Mouse (Mus musculus): ENCODE data around the gene Oxa1l. TPM values are rescaled to one million over a fixed set of nuclear protein-coding genes. Genes with fewer than 3 reads are reported as not detected.
"Not testable (repeated sequence)": the region's sequence is repeated elsewhere in the genome, so short reads cannot be mapped to it uniquely, and the experiment has no call there.

Oxa1l gene
- polyA plus RNA-seq, 1 experiment from 2014 or later: 51.5 TPM

DNA sequence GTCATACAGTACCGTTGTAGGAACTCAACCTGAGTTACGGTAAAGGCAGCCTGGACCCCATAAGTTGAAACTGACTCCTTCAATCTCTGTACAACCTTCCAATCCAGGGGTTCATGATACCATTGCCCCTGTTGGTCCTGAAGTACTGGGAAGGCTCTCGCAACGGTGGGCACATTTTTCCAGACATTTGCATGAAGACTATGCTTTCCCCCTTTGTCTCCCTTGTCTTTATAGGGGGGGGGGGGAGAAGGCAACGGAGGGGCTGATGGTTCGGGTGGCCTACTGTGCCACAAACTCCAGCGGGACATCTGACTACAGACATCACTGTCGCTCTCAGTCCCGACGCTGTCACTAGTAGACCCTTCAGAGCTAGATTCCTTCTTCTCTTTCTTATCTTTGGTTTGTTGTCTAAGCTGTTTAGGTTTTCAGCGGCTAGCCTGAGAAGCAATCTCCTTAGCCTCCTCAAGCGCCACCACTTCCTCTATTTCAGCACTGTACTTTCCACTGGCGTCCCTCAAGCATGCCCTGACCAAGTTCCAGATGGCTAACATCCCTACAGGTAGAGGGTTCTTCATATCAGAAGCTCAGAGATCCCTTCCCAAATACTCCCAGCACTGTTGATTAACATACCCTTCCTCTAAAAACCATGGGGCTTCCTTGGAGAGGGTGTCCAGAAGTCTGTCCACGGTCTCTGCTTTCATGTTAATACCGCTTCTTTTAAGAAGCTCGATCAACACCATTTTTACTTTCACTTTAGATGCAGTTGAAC lies 9.7 kb upstream of the Oxa1l start:
- H3K27ac ChIP-seq (replicated peaks); H3K36me3 ChIP-seq (replicated peaks); DNase-seq (ENCODE audit: low spot score); H3K9me3 ChIP-seq; H3K27me3 ChIP-seq (replicated peaks; ENCODE audit: low read depth, poor library complexity, severe bottlenecking); H3K4me3 ChIP-seq; H3K4me1 ChIP-seq: not testable (repeated sequence)
- 91% methylated on average over 16 of the region's 16 CpGs for WGBS

DNA sequence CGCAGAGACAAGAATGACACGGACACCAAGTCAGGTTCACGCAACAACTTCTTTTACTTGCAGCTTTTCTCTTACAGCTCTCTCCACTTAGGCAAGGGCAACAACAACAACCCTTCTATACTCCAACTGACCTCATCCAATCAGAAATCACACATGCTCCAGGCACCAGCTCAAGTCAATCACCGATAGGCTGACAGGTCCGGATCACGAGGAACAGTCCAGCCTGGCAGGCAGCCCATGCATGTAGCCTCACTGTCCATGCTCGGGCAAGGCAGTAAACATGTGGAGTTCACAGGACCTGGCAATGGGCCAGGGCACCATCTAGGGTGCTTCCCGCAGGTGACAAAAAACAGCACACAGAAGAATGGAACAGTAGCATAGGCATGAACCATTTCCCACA lies 8.3 kb upstream of the Oxa1l start:
- WGBS: 91% methylated on average over 8 of the region's 8 CpGs

DNA sequence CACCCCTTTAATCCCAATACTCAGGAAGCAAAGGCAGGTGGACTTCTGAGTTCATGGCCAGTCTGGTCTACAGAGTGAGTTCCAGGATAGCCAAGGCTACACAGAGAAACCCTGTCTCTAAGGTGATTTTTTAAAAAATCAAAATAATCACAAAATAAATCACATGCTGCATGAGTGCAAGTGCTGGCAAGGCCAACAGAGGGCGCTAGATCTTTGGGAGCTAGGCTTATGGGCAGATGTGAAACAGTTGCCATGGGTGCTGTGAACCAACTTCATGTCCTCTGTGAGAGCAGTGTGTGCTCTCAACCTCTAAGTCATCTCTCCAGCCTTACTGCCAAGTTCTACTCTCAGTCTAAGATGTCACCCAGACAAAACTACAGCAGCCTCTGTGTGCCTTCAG lies 6.2 kb upstream of the Oxa1l start:
- no peak overlapping the region for H3K27ac ChIP-seq (replicated peaks)
- no peaks in the 10 kb centered on the region for H3K27me3 ChIP-seq (replicated peaks; ENCODE audit: low read depth, poor library complexity, severe bottlenecking)
- H3K4me3 ChIP-seq: no peak overlapping the region
- 36% methylated on average over 1 of the region's 1 CpGs for WGBS
- DNase-seq (ENCODE audit: low spot score): no peak
- no peaks in the 10 kb centered on the region for H3K4me1 ChIP-seq
- H3K9me3 ChIP-seq: peaks cover 5% of the 10 kb centered on the region
- no peaks in the 10 kb centered on the region for H3K36me3 ChIP-seq (replicated peaks)

More for the DNA sequence above, 8.3 kb upstream of the Oxa1l start:
- H3K4me1 ChIP-seq: no peaks in the 10 kb centered on the region
- H3K4me3 ChIP-seq: no peak overlapping the region
- H3K27me3 ChIP-seq (replicated peaks; ENCODE audit: low read depth, poor library complexity, severe bottlenecking): no peaks in the 10 kb centered on the region
- no peak for DNase-seq (ENCODE audit: low spot score)
- H3K36me3 ChIP-seq (replicated peaks): no peaks in the 10 kb centered on the region
- H3K9me3 ChIP-seq: peaks cover 7% of the 10 kb centered on the region
- H3K27ac ChIP-seq (replicated peaks): no peak overlapping the region

DNA sequence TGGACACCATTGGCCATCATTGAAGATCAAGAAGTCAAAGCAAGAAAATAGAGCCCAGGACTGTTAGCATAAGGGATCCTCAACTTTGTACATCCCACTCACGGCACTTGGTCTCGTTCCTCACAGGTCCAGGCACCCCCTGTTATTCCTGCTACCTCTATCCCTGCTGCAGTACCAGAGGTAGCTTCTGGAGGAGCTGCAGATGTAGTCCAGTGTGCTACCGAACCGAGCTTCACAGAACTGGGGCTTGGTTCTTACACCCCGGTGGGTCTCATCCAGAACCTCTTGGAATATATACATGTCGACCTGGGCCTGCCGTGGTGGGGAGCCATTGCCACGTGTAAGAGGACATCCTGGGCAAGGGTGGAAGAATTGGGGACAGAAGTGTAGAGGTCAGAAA lies 2.5 kb downstream of the Oxa1l start:
- WGBS: 93% methylated on average over 8 of the region's 8 CpGs
- DNase-seq (ENCODE audit: low spot score): no peak
- Histone ChIP-seq H3K36me3 (replicated peaks) (peaks cover 57% of the 10 kb centered on the region), H3K9me3 (no peaks in the 10 kb centered on the region), H3K27me3 (replicated peaks; ENCODE audit: low read depth, poor library complexity, severe bottlenecking) (no peaks in the 10 kb centered on the region), H3K4me1 (peaks cover 9% of the 10 kb centered on the region), H3K27ac (replicated peaks) (no peak overlapping the region), H3K4me3 (no peak overlapping the region)

DNA sequence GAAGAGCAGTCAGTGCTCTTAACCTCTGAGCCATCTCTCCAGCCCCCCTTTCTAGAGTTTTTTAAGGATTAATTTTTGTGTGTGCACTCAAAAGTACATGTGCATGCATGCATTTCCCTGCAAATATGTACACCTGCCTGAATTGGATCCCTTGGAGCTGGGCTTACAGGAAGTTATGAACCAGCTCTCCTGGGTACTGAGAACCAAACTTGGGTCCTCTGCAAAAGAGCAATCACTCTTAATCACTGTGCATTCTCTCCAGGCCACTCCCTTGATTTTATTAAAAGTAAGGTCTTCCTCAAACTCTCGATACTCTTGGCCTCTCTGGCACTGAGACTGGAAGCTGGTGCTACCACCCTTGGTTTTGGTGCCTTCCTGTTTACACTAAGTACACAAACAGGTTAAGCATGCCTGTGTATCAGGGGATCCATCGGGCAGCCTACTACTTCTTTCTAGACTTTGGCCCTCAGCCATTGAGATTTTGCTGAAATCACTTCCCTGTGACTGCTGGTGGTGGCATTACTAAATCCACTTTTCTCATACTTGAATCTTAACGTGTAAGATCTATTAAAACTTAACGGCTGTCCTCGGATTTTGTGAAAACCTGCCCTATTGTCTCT lies 4.5 kb downstream of the Oxa1l start:
- no peak for DNase-seq (ENCODE audit: low spot score)
- 93% methylated on average over 5 of the region's 5 CpGs for WGBS
- Histone ChIP-seq H3K27me3 (replicated peaks; ENCODE audit: low read depth, poor library complexity, severe bottlenecking) (no peaks in the 10 kb centered on the region), H3K4me1 (peaks cover 9% of the 10 kb centered on the region), H3K4me3 (no peak overlapping the region), H3K36me3 (replicated peaks) (peaks cover 77% of the 10 kb centered on the region), H3K27ac (replicated peaks) (no peak overlapping the region), H3K9me3 (no peaks in the 10 kb centered on the region)

DNA sequence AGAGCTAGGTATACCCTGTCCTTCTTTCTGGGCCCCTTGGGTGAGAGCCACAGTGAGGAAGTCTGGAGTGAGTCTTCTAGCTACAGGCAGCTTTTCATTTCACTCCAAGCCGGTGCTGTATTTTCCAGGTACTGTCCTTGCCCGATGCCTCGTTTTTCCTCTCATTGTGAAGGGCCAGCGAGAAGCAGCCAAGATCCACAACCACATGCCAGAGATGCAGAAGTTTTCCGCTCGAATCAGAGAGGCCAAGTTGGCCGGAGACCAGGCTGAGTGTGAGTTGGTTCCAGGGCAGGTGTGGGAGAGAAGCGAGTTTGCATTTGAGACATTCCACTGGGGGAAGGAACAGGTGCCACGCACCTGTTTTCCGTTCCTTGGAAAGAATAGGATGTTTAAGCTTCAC lies 5.9 kb downstream of the Oxa1l start:
- WGBS: 94% methylated on average over 10 of the region's 10 CpGs
- Histone ChIP-seq H3K27ac (replicated peaks) (no peak overlapping the region), H3K9me3 (peaks cover 4% of the 10 kb centered on the region; the same call in 1 of the 2 replicates), H3K36me3 (replicated peaks) (peaks cover 89% of the 10 kb centered on the region), H3K27me3 (replicated peaks; ENCODE audit: low read depth, poor library complexity, severe bottlenecking) (no peaks in the 10 kb centered on the region), H3K4me3 (no peak overlapping the region), H3K4me1 (peaks cover 7% of the 10 kb centered on the region)
- DNase-seq (ENCODE audit: low spot score): no peak

DNA sequence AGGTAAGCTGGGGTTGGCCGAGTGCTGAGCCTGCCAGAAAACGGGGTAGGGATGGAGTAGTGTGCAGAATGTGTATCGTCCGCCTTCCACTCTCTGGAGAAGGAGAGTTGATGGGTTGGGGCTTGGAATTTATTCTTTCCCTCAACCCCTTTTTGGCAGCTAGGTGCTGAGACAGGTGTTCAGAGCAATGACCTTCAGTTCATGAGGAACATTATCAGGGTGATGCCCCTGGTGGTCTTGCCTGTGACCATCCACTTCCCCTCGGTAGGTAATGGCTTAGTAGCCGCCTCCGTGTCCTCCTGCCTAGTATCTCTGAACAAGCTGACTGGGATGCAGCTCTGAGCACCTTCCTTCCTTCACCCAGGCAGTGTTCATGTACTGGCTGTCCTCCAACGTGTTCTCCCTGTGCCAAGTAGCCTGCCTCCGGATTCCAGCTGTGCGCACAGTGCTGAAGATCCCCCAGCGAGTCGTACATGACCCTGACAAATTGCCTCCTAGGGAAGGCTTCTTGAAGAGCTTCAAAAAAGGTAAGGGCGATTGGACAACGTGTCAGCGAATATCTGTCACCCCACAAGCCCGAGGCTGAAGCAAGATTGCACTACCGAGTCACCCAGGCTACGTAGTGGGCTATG lies 6.9 kb downstream of the Oxa1l start:
- peaks cover 91% of the 10 kb centered on the region for H3K36me3 ChIP-seq (replicated peaks)
- H3K9me3 ChIP-seq: peaks cover 4% of the 10 kb centered on the region; the same call in 1 of the 2 replicates
- H3K27ac ChIP-seq (replicated peaks): no peak overlapping the region
- no peak for DNase-seq (ENCODE audit: low spot score)
- no peak overlapping the region for H3K4me3 ChIP-seq
- H3K27me3 ChIP-seq (replicated peaks; ENCODE audit: low read depth, poor library complexity, severe bottlenecking): no peaks in the 10 kb centered on the region
- 94% methylated on average over 18 of the region's 18 CpGs for WGBS
- no peaks in the 10 kb centered on the region; the same call in 1 of the 2 replicates for H3K4me1 ChIP-seq

DNA sequence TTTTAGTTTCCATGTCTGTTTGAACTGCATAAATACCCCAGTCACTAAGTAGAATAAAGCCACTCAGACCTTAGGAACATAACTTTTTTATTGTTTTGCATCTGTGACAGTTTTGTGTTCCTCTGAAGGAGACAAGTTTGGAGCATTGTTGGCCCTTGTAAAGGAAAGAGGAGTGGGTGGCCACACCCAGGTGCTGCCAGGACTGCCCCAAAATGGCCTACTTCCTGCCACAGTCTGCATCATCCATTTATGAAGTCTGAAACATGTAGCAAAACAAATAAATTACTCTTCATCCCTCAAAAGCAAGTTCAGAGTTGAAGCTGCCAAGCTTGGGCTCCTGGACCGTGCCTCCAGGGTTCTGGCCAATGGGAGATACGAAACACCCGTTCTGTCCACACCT lies 8.7 kb downstream of the Oxa1l start:
- Histone ChIP-seq H3K27ac (replicated peaks) (no peak overlapping the region), H3K4me1 (no peaks in the 10 kb centered on the region), H3K27me3 (replicated peaks; ENCODE audit: low read depth, poor library complexity, severe bottlenecking) (no peaks in the 10 kb centered on the region), H3K4me3 (no peak overlapping the region), H3K9me3 (peaks cover 4% of the 10 kb centered on the region; the same call in 1 of the 2 replicates), H3K36me3 (replicated peaks) (peaks cover 72% of the 10 kb centered on the region)
- no peak for DNase-seq (ENCODE audit: low spot score)
- WGBS: 98% methylated on average over 3 of the region's 3 CpGs

DNA sequence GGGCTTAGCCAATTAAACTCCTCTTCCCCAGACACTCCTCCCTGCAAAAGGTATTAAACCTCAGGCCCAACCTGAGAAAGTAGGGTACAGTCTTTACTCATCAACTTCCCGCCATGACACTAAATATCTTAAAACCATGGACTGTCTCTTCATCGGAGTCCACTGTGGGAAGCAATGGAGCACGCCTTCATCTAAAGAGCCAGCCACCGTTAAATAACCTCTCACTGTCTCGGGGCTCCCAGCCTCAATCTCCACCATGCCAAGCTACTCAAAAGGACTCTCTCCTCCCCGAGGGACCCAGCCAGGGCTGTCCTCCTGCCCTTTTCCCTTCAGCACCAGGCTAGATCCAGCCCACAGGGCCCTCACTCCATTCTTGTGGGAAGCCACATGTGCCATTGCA lies 10.0 kb downstream of the Oxa1l start:
- no peak overlapping the region for H3K4me3 ChIP-seq
- whole genome bisulfite sequencing: 93% methylated on average over 6 of the region's 6 CpGs
- no peak for DNase-seq (ENCODE audit: low spot score)
- H3K9me3 ChIP-seq: peaks cover 4% of the 10 kb centered on the region; the same call in 1 of the 2 replicates
- H3K27ac ChIP-seq (replicated peaks): no peak overlapping the region
- H3K27me3 ChIP-seq (replicated peaks; ENCODE audit: low read depth, poor library complexity, severe bottlenecking): no peaks in the 10 kb centered on the region
- peaks cover 60% of the 10 kb centered on the region for H3K36me3 ChIP-seq (replicated peaks)
- H3K4me1 ChIP-seq: no peaks in the 10 kb centered on the region

DNA sequence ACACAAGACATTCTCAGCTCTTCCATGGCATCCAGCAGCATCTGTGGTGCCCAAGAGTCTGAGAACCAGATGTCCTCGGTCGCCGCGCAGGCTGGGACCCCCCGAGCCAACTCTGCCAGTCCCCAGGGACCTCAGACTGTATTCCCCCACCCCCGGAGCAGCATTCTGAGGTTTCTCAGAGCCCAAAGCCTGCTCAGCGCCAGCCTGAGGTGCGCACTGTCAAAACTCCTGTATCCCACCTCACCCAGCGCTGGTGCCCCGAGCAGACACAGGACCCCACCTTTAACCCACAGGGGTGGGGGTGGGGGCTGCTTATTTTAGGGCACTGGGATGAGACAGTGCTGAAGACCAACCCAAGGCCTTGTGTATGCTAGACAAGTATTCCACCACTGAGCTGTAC lies 10.8 kb downstream of the Oxa1l start:
- WGBS: 97% methylated on average over 10 of the region's 10 CpGs
- no peak for DNase-seq (ENCODE audit: low spot score)
- H3K4me1 ChIP-seq: no peaks in the 10 kb centered on the region
- H3K27ac ChIP-seq (replicated peaks): no peak overlapping the region
- no peaks in the 10 kb centered on the region for H3K27me3 ChIP-seq (replicated peaks; ENCODE audit: low read depth, poor library complexity, severe bottlenecking)
- peaks cover 53% of the 10 kb centered on the region for H3K36me3 ChIP-seq (replicated peaks)
- H3K9me3 ChIP-seq: peaks cover 4% of the 10 kb centered on the region; the same call in 1 of the 2 replicates
- no peak overlapping the region for H3K4me3 ChIP-seq

DNA sequence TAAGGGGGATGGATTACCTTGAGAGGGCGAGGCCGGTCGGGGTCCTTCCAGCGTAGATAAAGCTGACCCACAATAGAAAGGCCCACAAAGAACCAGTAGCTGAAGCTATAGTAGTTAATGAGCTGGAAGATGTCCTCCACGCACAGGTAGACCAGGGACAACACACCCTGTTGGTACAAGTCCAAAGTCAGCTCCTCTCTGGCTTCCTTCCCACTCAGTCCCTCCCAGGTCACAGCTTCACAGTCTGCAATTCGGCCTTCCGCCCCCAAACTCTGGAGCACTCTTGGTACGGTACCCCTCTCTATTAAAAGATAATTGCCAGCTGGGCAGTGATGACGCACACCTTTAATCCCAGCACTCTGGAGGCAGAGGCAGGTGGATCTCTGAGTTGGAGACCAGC lies 12.3 kb downstream of the Oxa1l start:
- 94% methylated on average over 9 of the region's 9 CpGs for WGBS
- Histone ChIP-seq H3K4me3 (no peak overlapping the region), H3K27me3 (replicated peaks; ENCODE audit: low read depth, poor library complexity, severe bottlenecking) (no peaks in the 10 kb centered on the region), H3K4me1 (no peaks in the 10 kb centered on the region), H3K9me3 (peaks cover 4% of the 10 kb centered on the region; the same call in 1 of the 2 replicates), H3K36me3 (replicated peaks) (peaks cover 39% of the 10 kb centered on the region), H3K27ac (replicated peaks) (no peak overlapping the region)
- no peak for DNase-seq (ENCODE audit: low spot score)

DNA sequence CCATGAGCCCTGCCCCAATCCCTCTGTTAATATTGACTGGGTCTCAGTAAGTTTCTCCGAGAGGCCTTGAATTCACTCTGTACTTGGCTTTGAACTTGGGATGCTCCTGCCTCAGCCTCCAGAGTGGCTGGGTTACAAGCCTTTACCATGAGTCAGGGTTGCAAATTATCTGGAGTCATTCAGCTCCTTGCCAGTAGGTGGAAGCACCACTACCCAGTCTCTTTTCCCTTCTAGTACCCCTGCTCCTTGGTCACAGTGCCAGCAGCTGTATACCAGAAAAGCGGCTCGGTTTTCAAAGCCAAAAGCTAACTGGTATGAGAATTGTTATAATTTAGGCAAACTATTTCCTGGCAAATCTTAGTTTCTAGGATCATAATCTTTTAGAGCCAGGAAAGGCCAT lies 15.3 kb downstream of the Oxa1l start:
- H3K36me3 ChIP-seq (replicated peaks): peaks cover 9% of the 10 kb centered on the region
- no peak overlapping the region for H3K27ac ChIP-seq (replicated peaks)
- no peak overlapping the region for H3K4me3 ChIP-seq
- 76% methylated on average over 3 of the region's 3 CpGs for WGBS
- peaks cover 4% of the 10 kb centered on the region; the same call in 1 of the 2 replicates for H3K9me3 ChIP-seq
- no peaks in the 10 kb centered on the region for H3K27me3 ChIP-seq (replicated peaks; ENCODE audit: low read depth, poor library complexity, severe bottlenecking)
- DNase-seq (ENCODE audit: low spot score): no peak
- H3K4me1 ChIP-seq: peaks cover 4% of the 10 kb centered on the region; the same call in 1 of the 2 replicates

DNA sequence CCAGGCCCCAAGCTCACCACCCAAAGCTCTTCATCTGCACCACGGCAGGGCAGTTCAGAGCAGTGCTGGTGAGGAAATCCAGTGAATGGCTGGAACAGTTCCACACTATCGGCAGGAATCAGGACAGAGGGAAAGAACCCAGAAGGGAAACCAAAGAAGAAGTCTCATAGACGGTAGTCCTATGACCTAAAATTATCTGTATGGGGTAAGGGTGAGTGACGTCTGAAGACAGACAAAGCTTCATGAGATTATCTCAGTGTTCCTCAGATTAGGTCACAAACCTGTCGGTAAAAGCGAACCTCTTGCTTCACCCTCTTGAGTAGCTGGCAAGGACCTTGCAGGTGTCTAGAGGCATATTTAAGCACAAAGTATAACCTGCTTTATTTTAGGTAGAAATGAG lies 16.5 kb downstream of the Oxa1l start:
- Histone ChIP-seq H3K9me3 (no peaks in the 10 kb centered on the region), H3K27me3 (replicated peaks; ENCODE audit: low read depth, poor library complexity, severe bottlenecking) (no peaks in the 10 kb centered on the region), H3K36me3 (replicated peaks) (no peaks in the 10 kb centered on the region), H3K4me3 (no peak overlapping the region), H3K4me1 (peaks cover 4% of the 10 kb centered on the region; the same call in 1 of the 2 replicates), H3K27ac (replicated peaks) (no peak overlapping the region)
- DNase-seq (ENCODE audit: low spot score): no peak
- 90% methylated on average over 6 of the region's 6 CpGs for WGBS
